Mouse (Mus musculus): ENCODE measurements around the gene Slc25a14.

Slc25a14 gene

DNA sequence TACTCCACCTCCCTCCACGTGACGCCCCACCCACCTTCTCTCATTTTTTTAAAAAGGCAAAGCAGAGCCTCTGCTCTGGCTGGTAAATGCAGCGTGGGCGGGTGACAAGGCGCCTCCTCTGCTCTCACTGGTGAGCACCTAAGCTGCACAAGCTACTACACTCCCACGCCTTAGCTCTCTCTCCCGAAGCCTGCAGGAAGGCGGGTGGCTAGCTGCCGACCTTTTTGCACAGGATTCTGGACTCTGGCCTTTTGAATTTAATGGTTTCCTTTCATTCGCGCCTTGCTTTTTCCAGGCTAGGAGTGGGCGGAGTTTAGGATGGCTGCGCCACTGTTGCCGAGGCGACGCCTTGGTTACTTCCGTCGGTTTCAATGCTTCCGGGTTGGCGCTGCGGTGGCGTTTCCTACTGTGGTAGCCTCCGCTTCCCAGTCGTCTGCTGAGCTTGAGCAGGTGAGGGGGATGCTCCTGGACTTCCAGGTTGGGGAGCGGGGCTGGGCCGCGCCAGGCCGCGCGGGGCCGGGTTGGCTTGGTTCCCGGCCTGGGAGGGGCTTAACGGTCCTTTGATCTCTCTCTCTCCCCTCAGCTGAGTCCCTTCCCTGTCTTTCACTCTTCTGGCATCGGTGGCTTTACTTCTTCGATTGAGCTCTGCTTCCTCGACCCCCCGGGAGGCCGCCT lies at the start of gene Slc25a14:
TSS of gene Slc25a14 (plus strand) at position 35 of the 675 bp plus-strand sequence.
- peak; percentile 69 to 75 for DNase-seq (ENCODE audit: low spot score in 2 of 2)

DNA sequence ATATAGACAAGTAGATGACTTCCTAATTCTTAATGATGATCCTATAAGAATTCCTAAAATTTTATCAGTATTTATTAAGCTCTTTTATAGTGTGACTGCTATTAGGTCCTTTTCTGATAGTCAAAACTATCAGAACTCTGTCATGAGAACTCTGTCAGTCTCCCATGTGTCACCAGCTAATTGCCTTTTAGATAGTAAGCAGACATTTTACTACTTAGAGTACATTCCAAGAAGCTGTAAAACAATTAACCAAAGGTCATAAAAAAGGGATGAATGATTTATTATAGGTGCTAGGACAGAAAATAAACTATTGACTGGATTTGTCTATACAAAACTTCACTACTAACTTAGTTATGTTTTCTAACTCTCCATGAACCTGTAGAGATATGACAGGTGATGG lies 39.9 kb upstream of the Slc25a14 start:
- DNase-seq (ENCODE audit: low spot score in 2 of 2): no peak

DNA sequence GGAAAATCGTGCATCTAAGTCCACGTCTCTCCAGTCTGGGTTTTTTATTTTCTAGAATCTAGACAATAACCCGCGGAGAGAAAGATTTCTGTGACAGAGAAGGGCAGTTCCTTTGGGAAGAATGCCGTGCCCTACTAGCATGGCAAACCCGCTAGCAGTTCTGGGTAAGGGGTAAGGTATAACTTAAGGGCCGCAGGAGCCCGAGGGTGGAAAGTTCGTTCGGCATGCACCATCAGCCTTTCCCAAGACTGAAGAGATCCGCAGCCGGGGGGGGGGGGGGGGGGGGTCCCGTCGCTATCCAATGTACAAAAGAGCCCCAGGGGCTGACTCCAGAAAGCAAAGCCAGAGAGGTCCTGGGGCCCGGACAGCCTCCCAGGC lies 29.5 kb upstream of the Slc25a14 start:
- DNase-seq (ENCODE audit: low spot score in 2 of 2): no peak

DNA sequence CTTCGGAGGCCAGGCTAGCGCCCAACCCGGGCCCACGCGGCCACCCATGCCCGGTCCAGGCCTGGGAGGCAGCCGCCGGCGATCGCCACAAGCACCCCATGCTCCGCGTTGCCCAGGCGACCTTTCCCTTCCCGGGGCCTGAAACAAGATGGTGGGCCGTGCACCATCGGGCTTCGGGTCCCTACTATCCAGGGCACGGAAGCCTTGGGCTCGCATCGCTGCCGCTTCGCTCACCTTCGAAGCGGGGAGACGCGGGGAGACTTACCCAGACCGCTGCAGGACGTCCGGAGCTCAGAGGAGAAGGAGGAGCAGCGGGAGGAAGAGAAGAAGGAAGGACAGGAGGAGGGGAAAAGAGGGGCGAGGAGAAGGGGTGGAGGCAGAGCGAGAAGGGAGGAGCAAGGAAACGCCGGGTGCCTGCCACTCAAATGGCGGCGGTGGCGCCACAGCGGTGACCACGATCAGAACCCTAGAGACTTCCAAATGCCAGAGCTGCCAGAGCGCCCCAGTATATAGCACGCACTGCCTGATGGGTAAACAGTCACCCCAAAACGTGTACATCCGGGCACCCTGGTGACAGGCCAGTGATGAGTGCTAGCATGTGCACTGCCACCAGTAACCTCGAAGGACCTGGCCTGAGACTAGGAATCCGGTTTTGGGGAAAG lies 29.0 kb upstream of the Slc25a14 start, which contains the start of gene Zfp280c:
TSS of gene Zfp280c (minus strand) at position 406 of the 662 bp plus-strand sequence.
- DNase-seq (ENCODE audit: low spot score in 2 of 2): peak; percentile 61 to 63

DNA sequence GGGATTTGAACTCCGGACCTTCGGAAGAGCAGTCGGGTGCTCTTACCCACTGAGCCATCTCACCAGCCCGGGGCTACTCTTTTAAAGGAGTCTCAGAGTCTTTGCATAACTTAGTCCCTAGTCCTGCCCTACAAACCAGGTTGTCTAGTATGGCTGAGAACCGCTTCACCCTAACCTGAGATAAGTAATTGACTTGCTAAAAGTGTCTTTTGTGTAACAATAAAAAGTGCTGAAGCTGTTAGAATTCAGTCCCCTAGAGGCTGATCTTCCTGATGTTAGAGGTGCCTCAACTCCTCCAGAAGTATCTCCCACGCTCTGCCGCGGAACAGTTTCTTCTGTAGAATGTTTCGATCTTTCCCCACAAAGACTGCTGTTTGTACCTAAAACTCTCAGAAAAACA lies 27.2 kb upstream of the Slc25a14 start:
- no peak for DNase-seq (ENCODE audit: low spot score in 2 of 2)

DNA sequence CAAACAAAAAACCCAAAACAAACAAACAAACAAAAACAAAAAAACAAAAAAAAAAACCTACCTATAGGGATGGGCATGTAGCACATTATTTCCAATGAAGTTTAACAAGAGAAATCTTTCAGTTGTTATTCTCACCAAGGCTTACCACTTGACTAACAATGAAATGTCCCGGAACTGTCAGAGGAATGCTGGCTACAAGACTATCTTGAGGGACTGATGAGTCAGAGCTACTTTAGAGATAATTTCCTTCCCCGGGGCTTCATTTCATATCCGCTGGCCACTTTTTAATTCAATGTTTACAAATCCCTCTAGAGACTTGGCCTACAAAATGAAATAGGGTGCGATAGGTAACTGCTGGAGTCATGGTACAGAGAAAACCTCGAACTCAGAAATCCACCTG lies 26.3 kb upstream of the Slc25a14 start:
- DNase-seq (ENCODE audit: low spot score in 2 of 2): no peak

DNA sequence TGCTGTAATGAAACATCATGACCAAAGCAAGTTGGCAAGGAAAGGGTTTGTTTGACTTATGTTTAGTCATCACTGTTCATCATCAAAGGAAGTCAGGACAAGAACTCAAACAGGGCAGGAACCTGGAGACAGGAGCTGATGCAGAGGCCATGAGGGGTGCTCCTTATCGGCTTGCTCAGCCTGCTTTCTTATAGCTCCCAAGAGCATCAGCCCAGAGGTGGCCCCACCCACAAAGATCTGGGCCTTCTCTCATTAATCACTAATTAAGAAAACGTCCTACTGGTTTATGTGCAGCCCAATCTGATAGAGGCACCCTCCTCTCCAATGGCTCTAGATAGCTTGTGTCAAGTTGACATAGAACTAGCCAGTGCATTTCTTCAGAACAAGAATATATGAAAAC lies 18.3 kb upstream of the Slc25a14 start:
- no peak for DNase-seq (ENCODE audit: low spot score in 2 of 2)

DNA sequence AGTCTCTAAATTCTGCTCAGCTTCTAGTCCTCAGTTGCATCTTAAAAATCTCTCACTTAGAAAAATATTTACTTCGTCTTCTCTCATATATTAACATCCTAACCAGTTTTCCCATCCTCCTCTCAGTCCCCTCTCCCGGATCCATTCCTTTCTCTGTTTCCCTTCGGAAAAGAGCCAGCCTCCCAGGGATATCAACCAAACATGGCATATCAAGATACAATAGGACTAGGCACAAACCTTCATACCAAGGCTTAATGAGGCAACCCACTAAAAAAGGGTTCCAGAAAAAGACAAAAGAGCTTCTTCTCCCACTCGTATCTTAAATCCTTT lies 199 bp upstream of the Slc25a14 start:
- DNase-seq (ENCODE audit: low spot score in 2 of 2): no peak

DNA sequence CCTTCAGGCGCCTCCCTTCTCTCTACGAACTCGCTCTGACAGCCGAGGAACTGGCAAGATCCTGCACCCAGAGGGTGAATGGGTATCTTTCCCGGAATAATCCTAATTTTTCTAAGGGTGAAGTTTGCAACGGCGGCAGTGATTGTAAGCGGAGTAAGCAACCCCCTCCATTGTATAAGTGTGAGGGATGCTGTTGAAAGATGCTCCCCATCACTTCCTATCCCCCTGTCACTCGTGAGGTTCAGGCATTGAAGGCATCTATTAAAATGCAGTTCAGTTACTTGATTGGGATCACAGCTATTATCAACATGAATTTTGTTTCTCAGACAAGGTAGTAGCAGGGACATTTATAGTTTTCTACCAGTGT lies 824 bp downstream of the Slc25a14 start:
- DNase-seq (ENCODE audit: low spot score in 2 of 2): no peak

DNA sequence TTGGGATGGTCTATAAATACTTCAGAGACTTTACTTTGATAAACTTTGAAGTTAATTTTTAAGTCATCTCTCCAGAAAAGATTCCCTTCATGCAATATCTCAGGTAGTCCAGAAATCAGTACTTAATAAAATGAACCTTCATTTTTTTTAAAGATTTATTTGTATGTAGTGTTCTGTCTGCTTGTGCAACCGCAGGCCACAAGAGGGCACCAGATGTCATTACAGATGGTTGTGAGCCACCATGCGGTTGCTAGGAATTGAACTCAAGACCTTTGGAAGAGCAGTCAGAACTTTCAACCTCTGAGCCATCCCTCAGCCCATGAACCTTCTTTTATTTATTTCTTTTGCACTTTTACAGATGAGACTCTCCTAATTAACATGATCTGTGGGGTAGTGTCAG lies 13.8 kb downstream of the Slc25a14 start:
- DNase-seq (ENCODE audit: low spot score in 2 of 2): no peak

DNA sequence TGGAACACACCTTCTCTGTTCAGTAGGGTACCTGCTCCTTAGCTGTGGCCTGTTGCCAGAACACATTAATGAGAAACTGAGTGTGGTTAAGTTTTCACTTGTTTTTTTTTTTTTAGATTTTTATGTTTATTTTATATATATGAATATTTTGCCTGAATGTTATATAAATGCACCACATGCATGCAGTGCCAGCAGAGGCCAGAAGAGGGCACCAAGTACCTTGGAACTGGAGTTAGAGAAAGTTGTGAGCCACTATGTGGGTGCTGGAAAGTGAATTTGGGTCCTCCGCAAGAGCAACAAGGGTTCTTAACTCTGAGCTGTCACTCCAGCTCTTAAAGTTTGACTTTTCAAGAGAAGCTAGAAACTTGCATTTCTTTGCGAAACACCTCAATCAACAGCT lies 20.9 kb downstream of the Slc25a14 start:
- no peak for DNase-seq (ENCODE audit: low spot score in 2 of 2)

DNA sequence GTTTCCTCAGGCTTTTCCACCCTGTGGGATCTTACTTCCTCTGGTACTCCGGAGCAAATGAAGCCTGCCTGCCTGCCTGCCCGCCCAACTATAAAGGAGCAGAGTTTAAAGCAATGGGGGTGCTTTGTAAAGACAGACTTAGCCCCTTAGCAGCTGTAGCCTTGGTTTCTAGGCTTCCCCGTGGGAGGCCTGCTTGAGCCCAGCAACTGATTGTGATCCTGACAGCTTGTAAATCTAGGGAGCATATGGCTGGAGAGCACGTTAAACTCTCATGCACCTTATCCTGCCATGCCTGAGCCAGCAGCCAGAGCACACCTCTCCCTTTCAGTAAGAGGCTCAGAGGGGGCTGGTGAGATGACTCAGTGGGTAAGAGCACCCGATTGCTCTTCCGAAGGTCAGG lies 43.6 kb downstream of the Slc25a14 start:
- DNase-seq (ENCODE audit: low spot score in 2 of 2): no peak

DNA sequence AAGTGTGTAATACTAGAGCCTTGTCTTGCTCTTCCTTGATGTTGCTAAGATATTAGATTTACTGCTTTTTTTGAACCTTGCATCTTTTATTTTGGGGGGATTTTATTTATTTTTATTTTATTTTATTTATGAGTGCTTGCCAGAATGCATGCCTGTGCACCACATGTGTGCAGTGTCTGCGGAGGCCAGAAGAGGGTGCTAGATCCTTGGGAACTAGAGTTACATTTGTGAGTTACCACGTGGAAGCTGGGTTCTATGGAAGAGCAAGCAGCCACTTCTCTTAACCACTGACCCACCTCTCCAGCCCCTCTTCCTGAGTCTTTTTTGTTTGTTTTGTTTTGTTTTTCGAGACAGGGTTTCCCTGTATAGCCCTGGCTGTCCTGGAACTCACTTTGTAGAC lies 46.4 kb downstream of the Slc25a14 start:
- DNase-seq (ENCODE audit: low spot score in 2 of 2): no peak

DNA sequence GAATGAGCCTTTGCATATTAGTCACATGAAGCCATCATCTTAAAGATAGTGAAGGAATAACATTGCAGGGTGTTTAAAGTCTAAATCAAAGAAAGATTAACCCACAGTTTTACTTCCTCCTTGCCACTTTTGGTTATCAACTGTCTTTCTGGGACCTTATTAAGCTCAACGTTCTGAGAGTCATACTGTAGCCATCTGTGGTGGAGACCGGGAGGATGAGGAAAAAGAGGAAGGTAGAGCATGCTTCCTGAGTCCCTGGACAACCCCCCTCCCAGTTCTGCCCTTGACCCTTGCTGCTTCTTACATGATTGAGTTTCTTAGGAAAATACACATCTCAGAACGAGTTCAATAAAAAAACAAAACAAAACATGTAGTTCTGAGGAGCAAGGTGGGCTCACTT lies 48.5 kb downstream of the Slc25a14 start:
- DNase-seq (ENCODE audit: low spot score in 2 of 2): no peak

DNA sequence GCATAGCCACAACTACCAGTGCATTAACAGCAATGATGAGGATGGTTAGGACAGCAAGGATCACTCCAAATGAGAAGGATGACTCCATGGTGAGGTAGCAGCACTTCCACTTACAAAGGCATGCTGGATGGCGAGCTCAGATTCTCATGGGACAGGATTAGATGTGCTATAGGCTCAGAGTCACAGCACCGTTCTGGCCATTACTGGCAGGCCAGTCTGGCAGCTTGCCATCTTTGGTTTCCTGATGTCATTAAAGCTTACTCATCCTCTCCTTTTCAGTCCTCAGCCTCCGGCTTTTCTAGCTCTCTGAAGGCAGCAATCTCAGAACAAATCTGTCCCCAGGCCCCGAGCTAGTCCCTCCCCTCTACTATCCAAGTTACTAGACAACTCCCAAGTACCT lies 51.0 kb downstream of the Slc25a14 start, which contains the start of gene Gpr119:
TSS of gene Gpr119 (minus strand) at position 308 of the 400 bp plus-strand sequence.
- no peak for DNase-seq (ENCODE audit: low spot score in 2 of 2)

DNA sequence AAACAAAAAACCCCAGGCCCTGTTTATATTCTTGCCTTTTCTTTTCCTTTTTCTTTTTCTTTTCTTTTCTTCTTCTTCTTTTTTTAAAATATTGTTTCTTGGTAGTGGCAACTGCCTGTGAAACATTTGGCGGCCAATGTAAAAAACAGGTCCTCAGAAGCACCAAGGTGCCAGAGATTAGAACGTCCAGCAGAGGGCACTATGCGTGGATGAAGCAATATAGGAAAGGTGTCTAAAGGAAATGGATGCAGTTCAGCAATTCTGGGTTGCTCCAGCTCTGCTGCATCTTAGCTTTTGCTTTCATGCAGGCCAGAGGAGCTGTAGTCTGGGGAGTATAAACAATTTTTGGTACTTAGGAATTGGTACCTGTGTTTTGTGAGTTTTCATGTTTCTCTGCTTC lies 60.2 kb downstream of the Slc25a14 start:
- peak in 1 of 2 experiments; percentile 17 for DNase-seq (ENCODE audit: low spot score in 2 of 2)

DNA sequence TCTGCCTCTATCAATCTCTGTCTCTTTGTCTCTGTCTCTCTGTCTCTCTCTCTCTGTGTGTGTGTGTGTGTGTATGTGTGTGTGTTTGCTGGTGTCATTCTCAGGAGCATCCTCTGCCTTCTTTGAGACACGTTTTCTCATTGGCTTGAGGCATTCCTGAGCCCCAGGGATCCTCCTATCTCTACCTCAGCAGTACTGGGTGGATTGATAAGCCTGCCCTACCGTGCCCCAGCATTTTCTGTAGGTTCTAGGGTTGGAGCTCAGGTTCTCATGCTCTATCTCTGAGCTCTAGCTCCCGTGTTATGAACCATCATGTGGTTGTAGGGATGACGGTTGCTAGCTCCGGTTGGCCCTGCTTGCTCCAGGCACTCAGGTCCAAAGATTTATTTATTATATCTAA lies 60.6 kb downstream of the Slc25a14 start:
- DNase-seq (ENCODE audit: low spot score in 2 of 2): no peak

DNA sequence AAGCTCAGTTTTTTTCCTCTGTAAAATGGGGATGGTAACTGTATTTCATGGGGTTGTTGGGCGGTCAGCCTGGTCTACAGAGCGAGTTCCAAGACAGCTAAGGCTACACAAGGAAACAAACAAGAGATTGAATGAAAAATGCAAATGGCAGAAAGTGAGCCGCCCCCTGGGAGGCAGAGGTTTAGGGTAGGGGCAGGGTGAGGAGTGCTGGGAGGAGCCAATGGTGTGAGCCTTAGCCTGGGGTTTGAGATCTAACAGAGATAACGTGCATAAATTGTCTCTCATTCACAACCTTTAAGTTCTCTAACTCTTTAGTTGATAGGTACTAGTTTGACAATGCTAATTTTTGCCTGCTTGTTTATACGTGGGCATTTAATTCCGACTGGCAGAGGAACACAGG lies 71.2 kb downstream of the Slc25a14 start:
- no peak for DNase-seq (ENCODE audit: low spot score in 2 of 2)

DNA sequence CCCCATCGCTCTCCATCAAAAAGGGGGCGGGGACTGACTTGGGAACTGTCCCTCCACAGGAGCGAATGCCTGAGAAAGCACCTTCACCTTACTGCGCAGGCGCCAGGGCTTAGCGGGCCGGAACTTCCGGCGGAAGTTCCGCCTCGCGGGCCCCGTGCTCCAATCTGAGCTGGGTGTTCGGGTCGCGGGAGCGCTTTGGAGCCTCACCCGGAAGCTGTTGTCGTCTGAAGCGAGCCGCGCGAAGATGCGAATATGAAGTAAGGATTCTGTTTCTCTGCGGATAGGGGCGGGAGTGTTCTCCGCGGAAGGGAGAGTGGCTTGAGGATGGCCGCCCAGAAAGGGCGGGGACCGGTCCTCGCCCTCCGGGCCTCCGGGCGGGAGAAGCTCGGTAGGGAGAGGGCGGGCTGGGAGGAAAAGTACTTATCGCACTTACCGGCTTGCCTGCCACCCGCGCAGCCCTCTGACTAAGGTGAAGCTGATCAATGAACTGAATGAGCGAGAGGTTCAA lies 71.7 kb downstream of the Slc25a14 start, which contains the start of gene Rbmx2:
TSS of gene Rbmx2 (plus strand) at position 141 of the 508 bp plus-strand sequence.
- DNase-seq (ENCODE audit: low spot score in 2 of 2): peak; percentile 87

DNA sequence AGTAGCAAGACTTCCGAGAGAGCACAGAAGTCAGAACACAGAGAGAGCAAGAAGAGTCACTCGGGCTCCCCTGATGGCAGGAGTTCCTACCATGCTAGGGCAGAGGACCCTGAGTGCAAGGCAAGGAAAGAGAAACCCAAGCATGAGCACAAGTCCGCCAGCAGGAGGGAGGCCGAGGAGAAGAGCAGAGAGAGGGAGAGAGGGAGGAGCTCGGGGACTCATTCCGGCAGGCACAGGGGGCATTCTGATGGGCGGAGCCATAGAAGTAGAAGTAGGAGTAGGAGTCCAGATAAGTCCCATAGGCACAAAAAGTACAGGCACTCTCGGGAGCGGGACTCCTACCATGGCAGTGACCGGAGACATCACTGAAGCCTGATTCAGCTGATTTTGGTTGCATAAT lies 86.5 kb downstream of the Slc25a14 start:
- no peak for DNase-seq (ENCODE audit: low spot score in 2 of 2)

All from frontal cortex, postnatal 10 days (tissue).